Mouse (Mus musculus) WW6 (cell line): Measurements from ENCODE around the gene Gm42674.

Experiments used
- DNase-seq: peaks from one replicate; pipeline ENCODE4 v3.0.0-alpha.2; 2013; ENCODE audit warnings: low read depth, low spot score

Gm42674 gene

DNA sequence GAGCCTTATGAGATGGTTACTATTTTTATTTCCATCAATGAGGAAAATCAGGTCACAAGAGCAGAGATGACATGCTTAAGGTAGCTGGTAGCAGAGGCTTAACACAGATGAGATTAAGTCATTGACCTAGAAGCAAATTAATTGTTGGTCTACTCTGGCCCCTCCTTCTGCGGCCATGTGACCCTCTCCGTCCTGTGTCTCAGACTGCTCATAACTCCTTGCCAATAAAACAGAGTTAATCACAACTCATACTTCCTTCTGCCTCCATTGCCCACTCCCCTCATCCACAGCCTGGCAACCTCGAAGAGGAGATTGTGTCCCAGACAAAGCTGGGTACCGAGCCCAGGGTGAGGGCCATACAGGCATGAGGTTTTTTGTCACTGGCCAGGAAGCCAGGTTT, 3.5 kb upstream of the Gm42674 start:
- no peak for DNase-seq

- DNase-seq: no peak
Observed at GRCm38 (mm10) chr3:90599401-90599800, 2.3 kb upstream of the Gm42674 start.

DNA sequence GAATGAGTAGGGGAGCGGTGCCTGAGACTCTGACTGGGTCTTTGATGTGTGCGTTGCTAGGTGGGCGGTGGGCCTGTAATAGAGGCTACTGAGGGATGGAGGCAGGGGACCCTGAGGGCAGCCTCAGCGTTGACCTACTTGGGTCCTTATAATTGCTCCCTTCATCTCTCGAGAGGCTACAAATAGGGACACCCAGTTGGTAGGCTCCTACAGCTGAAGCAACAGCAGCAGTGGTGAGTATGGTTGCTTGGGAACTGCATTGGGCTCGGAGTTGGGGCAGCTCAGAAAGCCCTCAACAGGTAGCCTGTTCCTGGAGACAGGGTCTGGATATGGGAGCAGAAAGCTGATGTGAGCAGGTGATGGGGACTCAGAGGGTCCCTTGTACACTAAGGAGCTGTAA, 1.7 kb upstream of the Gm42674 start:
- no peak for DNase-seq

DNA sequence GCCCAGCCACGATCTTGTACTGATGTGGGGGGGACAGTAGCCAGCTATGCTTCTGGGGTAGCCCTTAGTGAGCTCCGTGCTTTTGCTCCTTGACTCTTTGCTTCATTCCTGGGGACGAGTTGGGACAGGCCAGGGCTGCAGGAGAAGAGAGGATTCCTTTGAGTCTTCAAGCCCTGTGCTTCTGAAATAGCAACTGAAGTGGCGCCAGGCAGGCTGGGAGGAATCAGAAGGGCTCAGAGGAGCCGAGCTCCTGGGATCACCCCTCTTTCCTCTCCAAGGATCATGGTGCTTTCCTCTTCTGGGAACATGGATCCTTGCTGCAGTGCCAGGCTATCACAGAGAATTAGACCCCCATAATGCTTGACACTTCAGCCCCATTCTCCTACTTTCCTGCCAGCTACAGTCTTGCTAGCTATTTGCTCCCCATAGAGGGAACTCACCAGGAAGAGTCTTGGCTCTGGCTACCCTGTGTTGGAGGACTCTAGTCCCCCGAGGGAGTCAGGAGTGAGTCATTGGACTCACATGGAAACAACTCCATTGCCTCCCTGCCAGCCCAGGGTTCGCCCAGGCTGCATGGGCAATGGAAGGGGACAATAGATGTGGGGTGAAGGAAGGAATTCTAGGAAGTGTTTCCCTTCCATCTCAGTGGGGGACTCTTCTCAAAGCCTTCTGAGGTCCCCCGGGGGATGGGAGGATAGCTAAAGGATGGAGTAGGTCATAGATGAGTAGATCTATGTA, 1.1 kb upstream of the Gm42674 start:
- DNase-seq: no peak

- DNase-seq: no peak
Observed at GRCm38 (mm10) chr3:90603623-90604022, 1.9 kb downstream of the Gm42674 start, which contains the start of gene S100a4. Gene S100a4 (plus strand): TSS chr3:90603771.

GRCm38 (mm10) chr3:90604416-90604815, 2.7 kb downstream of the Gm42674 start:
- DNase-seq: no peak

- DNase-seq: no peak
Observed at GRCm38 (mm10) chr3:90605049-90605448, 3.3 kb downstream of the Gm42674 start.

DNA sequence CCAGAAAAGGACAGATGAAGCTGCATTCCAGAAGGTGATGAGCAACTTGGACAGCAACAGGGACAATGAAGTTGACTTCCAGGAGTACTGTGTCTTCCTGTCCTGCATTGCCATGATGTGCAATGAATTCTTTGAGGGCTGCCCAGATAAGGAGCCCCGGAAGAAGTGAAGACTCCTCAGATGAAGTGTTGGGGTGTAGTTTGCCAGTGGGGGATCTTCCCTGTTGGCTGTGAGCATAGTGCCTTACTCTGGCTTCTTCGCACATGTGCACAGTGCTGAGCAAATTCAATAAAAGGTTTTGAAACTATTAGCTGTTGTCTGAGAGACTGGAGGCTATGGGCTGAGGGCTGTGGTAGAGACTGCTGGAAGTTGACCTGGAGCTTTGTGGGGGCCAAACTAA, 4.0 kb downstream of the Gm42674 start:
- DNase-seq: no peak

DNA sequence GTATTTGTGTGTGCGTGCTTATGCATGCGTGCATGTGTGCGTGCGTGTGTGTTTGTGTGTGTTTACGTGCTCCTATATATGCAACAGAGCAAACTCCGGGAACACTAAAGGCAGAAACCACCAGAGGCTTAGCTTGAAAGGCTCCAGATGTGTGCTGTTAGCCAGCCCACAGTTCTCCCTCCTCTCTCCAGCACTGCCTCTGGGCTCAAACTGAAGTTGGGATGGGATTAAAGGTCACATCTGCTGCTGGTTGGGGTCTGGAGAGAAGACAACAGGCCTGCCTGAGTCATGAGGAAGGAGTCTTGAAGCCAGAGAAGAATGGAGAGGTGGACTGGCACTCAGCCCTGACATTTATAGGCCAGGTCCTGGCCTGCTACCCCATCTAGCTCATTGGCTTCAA, 4.5 kb downstream of the Gm42674 start:
- no peak for DNase-seq

- no peak for DNase-seq
Observed at GRCm38 (mm10) chr3:90607361-90607760, 5.7 kb downstream of the Gm42674 start.

DNA sequence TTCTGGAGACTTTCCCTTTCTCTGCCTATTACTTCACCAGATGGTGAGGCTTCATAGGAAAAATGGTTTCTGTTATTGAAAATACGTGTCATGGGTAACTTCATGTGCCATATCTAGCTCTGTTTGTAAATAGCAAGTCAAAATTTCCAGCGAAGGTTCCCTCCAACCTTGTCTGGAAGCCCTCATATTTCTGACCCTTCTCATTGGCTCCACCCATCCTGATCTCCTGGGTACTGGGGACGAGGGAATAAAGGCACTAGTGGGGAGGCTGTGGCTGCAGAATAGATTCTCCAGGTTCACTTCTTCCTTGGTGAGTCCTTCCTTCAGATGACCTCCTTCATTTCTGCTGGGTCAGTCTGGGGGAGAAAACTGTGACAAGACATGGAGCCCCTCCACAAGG, 6.5 kb downstream of the Gm42674 start, which contains the start of gene S100a5:
S100a5 (plus strand) TSS at position 301 of the 400 bp plus-strand sequence.
- no peak for DNase-seq

GRCm38 (mm10) chr3:90609102-90609501, 7.4 kb downstream of the Gm42674 start:
- DNase-seq: no peak

GRCm38 (mm10) chr3:90611494-90611893, 9.8 kb downstream of the Gm42674 start:
- no peak for DNase-seq

DNA sequence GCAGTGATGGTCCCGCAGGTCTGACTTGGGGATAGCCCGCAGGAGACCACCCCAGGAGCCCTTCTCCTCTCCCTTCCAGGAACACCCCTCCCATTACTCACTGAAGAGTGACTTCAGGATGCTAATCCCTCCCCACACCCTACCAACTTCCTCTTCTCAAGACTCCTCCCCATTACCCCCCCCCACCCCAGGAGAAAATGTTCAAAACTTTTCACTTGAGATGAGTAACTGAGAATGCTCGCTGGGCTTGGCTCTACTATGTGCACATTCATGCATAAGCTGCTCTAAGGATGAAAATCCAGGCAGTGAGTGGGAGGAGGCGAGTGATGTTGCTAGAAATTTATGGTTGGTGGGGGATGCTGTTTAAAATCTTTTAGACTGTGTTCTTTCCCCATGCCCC, 10.4 kb downstream of the Gm42674 start:
- no peak for DNase-seq

- DNase-seq: peak; percentile 55
Observed at GRCm38 (mm10) chr3:90612728-90613291, 11.1 kb downstream of the Gm42674 start, which contains the start of gene S100a6. Gene S100a6 (plus strand): TSS chr3:90612882.

GRCm38 (mm10) chr3:90613461-90614147, 11.9 kb downstream of the Gm42674 start:
- DNase-seq: no peak

DNA sequence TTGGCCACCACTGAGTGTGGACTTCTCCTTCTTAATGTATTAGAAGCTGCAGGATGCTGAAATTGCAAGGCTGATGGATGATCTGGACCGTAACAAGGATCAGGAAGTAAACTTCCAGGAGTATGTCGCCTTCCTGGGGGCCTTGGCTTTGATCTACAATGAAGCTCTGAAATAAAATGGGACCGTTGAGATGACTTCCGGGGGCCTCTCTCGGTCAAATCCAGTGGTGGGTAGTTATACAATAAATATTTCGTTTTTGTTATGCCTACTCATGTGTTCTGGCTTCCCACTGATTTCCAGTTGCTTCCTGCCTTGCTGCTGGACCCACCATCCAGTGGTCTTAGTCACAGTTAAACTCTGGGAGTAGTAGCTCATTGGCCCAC, 12.4 kb downstream of the Gm42674 start:
- no peak for DNase-seq

DNA sequence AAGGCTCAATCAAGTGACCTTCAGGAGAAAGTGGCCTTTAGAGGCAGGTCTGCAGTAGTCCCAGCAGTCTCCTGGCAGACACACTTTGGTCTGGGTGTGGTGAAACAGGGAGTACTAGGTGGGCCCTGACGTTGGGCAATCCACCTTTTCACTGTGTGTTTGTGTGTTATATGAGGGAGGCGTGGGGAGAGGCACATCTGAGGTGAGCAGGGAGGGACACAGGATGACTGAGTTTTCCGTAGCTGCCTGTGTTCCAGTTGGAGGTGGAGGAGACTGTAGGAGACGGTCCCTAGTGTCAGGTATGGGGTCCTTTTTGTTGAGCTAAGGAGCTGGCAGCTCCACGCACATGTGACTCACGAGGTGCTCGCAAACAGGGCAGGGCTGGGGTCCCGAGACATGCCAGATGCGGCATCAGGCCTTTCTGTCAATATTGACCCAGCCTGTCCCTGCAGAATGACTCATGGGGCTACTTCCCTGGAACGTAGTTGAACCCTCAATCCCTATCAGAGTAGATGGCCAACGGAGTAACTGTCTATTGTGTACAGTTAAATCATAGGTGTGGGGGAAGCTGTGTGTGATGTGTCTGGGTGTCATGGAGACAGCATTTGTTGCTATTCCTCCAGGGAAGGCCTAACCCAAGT, 13.0 kb downstream of the Gm42674 start:
- DNase-seq: no peak

GRCm38 (mm10) chr3:90615415-90615814, 13.7 kb downstream of the Gm42674 start:
- peak; percentile 42 for DNase-seq

GRCm38 (mm10) chr3:90615911-90616310, 14.2 kb downstream of the Gm42674 start:
- no peak for DNase-seq

DNA sequence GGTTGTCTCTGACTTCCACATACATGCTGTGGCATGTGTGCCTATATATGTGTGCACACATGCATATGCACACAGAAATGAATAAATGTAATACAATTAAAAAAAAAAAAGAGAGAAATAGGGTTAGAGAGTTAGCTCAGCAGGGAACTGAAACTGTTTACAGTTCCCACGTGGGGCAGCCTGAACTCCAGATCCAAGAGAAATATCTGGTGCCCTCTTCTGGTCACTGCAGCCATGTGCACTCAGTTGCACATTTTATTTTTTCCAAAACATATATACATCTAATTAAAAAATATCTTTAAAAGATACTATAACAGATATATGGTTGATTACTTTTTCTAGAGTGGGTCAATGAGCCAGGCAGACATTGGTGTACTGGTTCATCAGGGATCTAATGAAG, 15.9 kb downstream of the Gm42674 start:
- DNase-seq: no peak

DNA sequence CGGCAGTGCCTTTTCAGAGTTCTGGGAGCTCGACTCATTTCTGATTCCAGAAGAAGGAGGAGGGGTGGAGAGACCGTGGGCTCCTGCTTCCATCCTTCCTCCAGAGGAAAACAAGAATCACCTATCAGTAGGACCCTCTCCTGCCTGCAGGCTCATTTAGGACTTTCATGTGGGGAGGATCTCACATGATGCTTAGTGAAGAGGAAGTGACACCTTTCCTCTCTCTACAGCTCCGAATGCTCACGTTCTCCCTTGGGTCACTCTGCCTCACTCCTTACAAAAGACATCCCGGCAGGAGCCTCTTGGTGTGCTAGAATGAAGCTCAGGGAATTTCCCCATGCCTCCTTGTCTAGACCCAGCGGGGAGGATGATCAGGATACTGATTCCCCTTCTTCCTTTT, 19.8 kb downstream of the Gm42674 start:
- DNase-seq: no peak
